Comparison of ENCODE assay signal across 27 mouse cellular contexts in the genomic region with DNA sequence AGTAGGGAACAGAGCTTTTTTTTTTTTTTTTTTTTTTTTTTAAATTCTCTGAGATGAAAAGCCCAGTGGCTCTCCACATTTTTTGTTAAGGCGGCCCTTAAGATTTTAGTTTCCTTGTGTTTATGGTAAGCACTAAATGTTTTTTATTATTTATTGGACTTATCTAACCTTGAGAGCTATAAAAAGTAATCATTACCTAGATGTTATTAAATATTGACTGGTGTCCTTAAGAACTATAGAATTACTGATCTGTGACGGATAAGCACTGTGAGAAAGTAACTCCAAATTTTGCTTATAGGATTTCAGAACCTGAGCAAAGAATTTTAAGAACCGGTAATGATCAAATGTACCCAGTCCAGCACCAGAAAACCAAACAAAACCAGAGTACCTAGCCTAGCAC.
"Had no signal": no experiment of that assay in that cellular context is flagged by ENCODE, and none has a peak within 500 bp of the region (broad histone marks: within the 10 kb centered on the region; RNA-seq: fewer than 3 reads in every experiment).

No protein-coding gene starts in this region.

- H3K9ac ChIP-seq: embryonic facial prominence, embryonic 12.5 days; embryonic facial prominence, embryonic 13.5 days; embryonic facial prominence, embryonic 15.5 days; forebrain, embryonic 12.5 days; forebrain, embryonic 13.5 days; forebrain, embryonic 15.5 days; forebrain, postnatal 0 days had no signal

- H3K36me3 ChIP-seq: embryonic facial prominence, embryonic 10.5 days; embryonic facial prominence, embryonic 12.5 days; embryonic facial prominence, embryonic 13.5 days; embryonic facial prominence, embryonic 15.5 days; forebrain, embryonic 12.5 days; forebrain, embryonic 15.5 days had no signal

- H3K4me3 ChIP-seq: embryonic facial prominence, embryonic 10.5 days; embryonic facial prominence, embryonic 12.5 days; embryonic facial prominence, embryonic 13.5 days; embryonic facial prominence, embryonic 15.5 days; erythroblast, embryonic 14.5 days; forebrain, embryonic 12.5 days; forebrain, embryonic 13.5 days; forebrain, embryonic 15.5 days; gastrocnemius, adult 2 months had no signal

- H3K27me3 ChIP-seq: embryonic facial prominence, embryonic 12.5 days; embryonic facial prominence, embryonic 13.5 days; embryonic facial prominence, embryonic 15.5 days; forebrain, embryonic 12.5 days; forebrain, embryonic 13.5 days; forebrain, embryonic 15.5 days had no signal

- H3K4me1 ChIP-seq: embryonic facial prominence, embryonic 10.5 days; embryonic facial prominence, embryonic 12.5 days; embryonic facial prominence, embryonic 13.5 days; embryonic facial prominence, embryonic 15.5 days; forebrain, embryonic 12.5 days; forebrain, embryonic 13.5 days; forebrain, embryonic 15.5 days had no signal

- H3K9me3 ChIP-seq: embryonic facial prominence, embryonic 10.5 days; embryonic facial prominence, embryonic 12.5 days; embryonic facial prominence, embryonic 13.5 days; embryonic facial prominence, embryonic 15.5 days; forebrain, embryonic 12.5 days; forebrain, embryonic 13.5 days; forebrain, embryonic 15.5 days had no signal

- H3K27ac ChIP-seq: embryonic facial prominence, embryonic 10.5 days; embryonic facial prominence, embryonic 12.5 days; embryonic facial prominence, embryonic 13.5 days; embryonic facial prominence, embryonic 15.5 days; forebrain, embryonic 12.5 days; forebrain, embryonic 13.5 days; forebrain, embryonic 15.5 days; gastrocnemius, adult 2 months had no signal

- DNase-seq: cerebellum, adult 18-20 months; cerebellum, adult 2 months; cerebellum, adult 8-10 months; cerebellum, adult 9-10 months; cerebellum, adult 9-11 months; cerebellum, postnatal 10 days; cerebellum, postnatal 14 days; cerebellum, postnatal 25 days; cerebellum, postnatal 36 days; embryo, embryonic 11 days; forebrain, postnatal 0 days; gastrocnemius, adult 2 months; gastrocnemius, postnatal 10 days; gastrocnemius, postnatal 14 days; gastrocnemius, postnatal 25 days; gastrocnemius, postnatal 36 days; heart, adult 18-20 months had no signal

- ATAC-seq: forebrain, embryonic 13.5 days; forebrain, embryonic 14.5 days; forebrain, embryonic 15.5 days; forebrain, embryonic 16.5 days; forebrain, postnatal 0 days had no signal

- H3K4me2 ChIP-seq: embryonic facial prominence, embryonic 12.5 days; embryonic facial prominence, embryonic 13.5 days; embryonic facial prominence, embryonic 15.5 days; forebrain, embryonic 12.5 days; forebrain, embryonic 13.5 days; forebrain, embryonic 15.5 days had no signal
